Mouse (Mus musculus): ENCODE measurements around the gene Hoxb8. TPM values are rescaled to one million over a fixed set of nuclear protein-coding genes. Genes with fewer than 3 reads are reported as not detected.
A peak's percentile ranks its signal among the peaks of the same experiment; 100 is the strongest.

The Hoxb8 gene
- total RNA-seq, 1 experiment from 2014 or later, result not detected

DNA sequence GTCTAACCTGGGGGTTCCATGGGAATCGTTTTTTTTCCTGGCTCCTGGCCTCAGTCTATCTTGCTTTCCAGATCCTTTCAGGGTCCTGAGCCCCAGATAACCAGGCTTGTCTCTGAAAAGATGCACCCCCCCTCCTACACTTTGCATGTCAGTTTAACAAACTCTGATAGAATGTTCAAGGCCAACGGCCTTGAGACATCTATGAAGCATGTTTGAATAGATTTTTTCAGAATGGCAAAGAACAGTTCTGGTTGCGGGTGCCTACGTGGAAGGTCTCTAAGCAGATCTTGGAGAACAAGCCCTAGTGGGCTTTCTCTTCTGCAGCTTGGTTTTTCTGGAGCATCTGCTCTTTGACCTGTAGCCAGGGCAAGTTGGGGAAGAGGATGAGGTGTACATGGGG is 27.1 kb downstream of the Hoxb8 start:
- no peak for ATAC-seq (replicated peaks; ENCODE audit: insufficient number of reproducible peaks, low FRiP score, low TSS enrichment, poor library complexity, severe bottlenecking)

GRCm38 (mm10) chr11:96309288-96309687 is 27.6 kb downstream of the Hoxb8 start:
- ATAC-seq (replicated peaks; ENCODE audit: insufficient number of reproducible peaks, low FRiP score, low TSS enrichment, poor library complexity, severe bottlenecking), result no peak

- no peak for ATAC-seq (replicated peaks; ENCODE audit: insufficient number of reproducible peaks, low FRiP score, low TSS enrichment, poor library complexity, severe bottlenecking)
Measured at GRCm38 (mm10) chr11:96310183-96310938, 28.7 kb downstream of the Hoxb8 start.

GRCm38 (mm10) chr11:96311097-96311496 is 29.4 kb downstream of the Hoxb8 start:
- no peak for ATAC-seq (replicated peaks; ENCODE audit: insufficient number of reproducible peaks, low FRiP score, low TSS enrichment, poor library complexity, severe bottlenecking)

GRCm38 (mm10) chr11:96311520-96312417 is 30.1 kb downstream of the Hoxb8 start:
- peak; percentile 91 for ATAC-seq (replicated peaks; ENCODE audit: insufficient number of reproducible peaks, low FRiP score, low TSS enrichment, poor library complexity, severe bottlenecking)

GRCm38 (mm10) chr11:96313134-96313533 is 31.4 kb downstream of the Hoxb8 start:
- ATAC-seq (replicated peaks; ENCODE audit: insufficient number of reproducible peaks, low FRiP score, low TSS enrichment, poor library complexity, severe bottlenecking), result no peak

- ATAC-seq (replicated peaks; ENCODE audit: insufficient number of reproducible peaks, low FRiP score, low TSS enrichment, poor library complexity, severe bottlenecking), result no peak
Measured at GRCm38 (mm10) chr11:96313806-96314428, 32.2 kb downstream of the Hoxb8 start.

- no peak for ATAC-seq (replicated peaks; ENCODE audit: insufficient number of reproducible peaks, low FRiP score, low TSS enrichment, poor library complexity, severe bottlenecking)
Measured at GRCm38 (mm10) chr11:96314671-96315343, 33.1 kb downstream of the Hoxb8 start.

DNA sequence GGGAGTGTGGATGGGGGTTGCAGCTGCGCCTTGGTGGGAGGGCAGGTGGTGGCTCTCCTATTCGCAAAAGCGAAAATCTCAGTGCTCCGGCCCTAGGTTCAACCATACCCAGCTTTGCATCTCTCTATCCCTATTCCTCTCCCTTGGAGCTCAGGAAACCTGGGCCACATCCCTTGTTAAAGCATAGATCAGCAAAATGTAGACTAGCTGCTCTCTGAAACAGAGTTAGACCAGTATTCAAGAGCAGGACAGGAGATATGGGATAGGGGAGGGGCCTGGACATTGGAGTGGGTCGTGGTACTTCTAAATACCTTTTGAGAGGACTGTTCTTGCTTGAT is 33.6 kb downstream of the Hoxb8 start:
- no peak for ATAC-seq (replicated peaks; ENCODE audit: insufficient number of reproducible peaks, low FRiP score, low TSS enrichment, poor library complexity, severe bottlenecking)

DNA sequence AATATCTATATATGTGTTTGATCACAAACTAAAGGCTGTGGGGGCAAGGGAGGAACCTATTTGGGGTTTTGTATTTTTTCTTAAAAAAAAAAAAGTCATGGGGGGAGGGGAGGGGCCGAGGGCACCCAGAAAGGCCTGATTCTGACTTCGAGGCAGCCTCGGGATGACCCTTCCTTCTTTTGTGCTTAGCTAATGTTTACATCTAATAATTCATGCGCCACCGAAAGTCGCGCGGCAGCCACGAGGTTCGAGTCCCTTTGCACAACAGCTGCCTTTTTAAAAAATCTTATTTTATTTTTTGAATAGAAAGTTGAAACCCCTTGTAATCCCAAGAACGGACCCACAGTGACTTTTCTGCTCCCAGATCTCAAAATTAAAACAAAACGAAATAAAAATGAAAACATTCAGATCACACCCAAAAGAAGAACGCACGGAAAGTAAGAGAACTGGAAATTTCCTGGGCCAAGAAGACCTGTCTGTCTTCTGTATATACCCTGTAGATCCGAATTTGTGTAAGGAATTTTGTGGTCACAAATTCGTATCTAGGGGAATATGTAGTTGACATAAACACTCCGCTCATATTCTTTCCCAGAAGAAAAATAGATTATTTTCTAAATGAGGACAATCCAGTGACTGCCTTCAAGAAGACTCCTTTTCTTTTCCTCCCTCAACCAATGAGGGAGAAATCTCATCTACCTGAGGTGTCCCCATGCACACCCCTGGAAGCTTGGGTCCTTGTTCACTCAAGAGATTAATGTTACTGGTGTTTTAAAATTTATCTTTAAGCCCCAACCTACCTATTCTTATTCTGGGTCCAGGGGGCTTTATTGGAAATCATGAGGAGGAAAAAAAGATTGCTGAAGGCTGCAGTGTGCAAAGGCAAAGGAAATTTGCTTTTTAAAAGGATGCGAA is 35.2 kb downstream of the Hoxb8 start:
- no peak for ATAC-seq (replicated peaks; ENCODE audit: insufficient number of reproducible peaks, low FRiP score, low TSS enrichment, poor library complexity, severe bottlenecking)

DNA sequence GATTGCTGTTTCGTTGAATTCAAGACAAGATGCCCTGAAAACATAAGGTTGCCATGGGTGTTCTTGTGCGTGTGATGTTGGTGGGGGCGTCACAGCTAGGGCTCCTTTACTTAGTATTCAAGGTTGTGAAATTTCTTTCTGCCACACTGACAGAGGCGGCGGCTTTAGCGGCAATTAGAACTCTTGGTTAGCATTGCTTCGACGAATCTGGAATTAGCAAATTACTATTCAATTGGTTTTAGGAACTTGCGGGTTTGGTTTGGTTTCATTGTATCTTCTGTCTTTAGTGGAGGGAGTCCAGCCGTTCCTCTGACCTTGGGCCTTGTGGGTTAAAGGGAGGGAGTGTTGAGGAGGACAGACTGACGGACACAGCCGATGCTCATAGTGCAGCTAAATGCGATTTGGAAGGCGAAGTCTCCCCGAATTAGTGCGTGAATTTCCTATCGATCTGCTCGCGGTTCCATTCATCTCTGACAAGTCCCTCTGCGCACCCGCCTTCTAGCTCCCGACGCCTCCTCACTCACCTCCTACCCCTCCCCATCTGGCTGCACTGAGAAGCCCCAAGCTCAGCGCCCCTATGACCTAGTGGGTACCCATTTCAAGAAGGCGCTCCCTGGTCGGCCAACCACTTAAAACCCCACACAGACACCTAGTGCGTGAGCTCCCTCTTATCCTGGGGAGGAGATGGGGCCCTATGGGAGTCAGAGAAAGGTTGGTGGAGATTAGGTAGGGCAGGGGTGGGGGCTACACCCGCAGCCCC is 36.1 kb downstream of the Hoxb8 start, which contains the start of gene Hoxb4:
TSS of gene Hoxb4 (plus strand) at position 660 of the 760 bp plus-strand sequence.
- peak; percentile 48 for ATAC-seq (replicated peaks; ENCODE audit: insufficient number of reproducible peaks, low FRiP score, low TSS enrichment, poor library complexity, severe bottlenecking)

- ATAC-seq (replicated peaks; ENCODE audit: insufficient number of reproducible peaks, low FRiP score, low TSS enrichment, poor library complexity, severe bottlenecking), result peak; percentile 86
Measured at GRCm38 (mm10) chr11:96318368-96319070, 36.8 kb downstream of the Hoxb8 start.

GRCm38 (mm10) chr11:96319071-96319902 is 37.6 kb downstream of the Hoxb8 start:
- no peak for ATAC-seq (replicated peaks; ENCODE audit: insufficient number of reproducible peaks, low FRiP score, low TSS enrichment, poor library complexity, severe bottlenecking)

DNA sequence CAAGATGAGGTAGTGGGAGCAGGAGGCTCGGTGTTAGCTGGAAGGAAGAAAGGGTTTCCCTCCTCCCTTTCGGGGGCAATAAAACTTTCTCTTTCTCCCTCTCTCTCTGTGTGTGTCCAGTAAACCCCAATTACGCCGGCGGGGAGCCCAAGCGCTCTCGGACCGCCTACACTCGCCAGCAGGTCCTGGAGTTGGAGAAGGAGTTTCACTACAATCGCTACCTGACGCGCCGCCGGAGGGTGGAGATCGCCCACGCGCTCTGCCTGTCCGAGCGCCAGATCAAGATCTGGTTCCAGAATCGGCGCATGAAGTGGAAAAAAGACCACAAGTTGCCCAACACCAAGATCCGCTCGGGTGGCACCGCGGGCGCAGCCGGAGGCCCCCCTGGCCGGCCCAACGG is 38.2 kb downstream of the Hoxb8 start:
- ATAC-seq (replicated peaks; ENCODE audit: insufficient number of reproducible peaks, low FRiP score, low TSS enrichment, poor library complexity, severe bottlenecking), result no peak

DNA sequence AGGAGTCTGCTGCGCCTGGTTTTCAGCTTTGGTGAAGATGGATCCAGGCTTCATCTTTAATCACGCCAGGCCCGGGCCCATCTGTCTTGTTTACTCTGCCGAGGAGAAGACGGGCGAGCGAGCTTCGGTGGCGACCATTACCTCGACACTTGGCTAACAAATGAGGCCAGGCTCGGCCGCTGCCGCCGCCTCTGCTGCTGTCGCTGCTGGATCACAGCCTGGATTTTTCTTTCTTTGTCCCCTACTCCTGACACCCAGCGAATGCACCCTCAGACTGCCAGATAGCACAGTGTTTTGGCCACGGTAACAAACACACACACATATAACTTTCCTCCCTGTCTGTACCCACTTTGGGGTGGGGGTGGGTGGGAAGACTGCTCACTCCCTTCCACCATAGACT is 39.0 kb downstream of the Hoxb8 start:
- ATAC-seq (replicated peaks; ENCODE audit: insufficient number of reproducible peaks, low FRiP score, low TSS enrichment, poor library complexity, severe bottlenecking), result no peak

- no peak for ATAC-seq (replicated peaks; ENCODE audit: insufficient number of reproducible peaks, low FRiP score, low TSS enrichment, poor library complexity, severe bottlenecking)
Measured at GRCm38 (mm10) chr11:96321846-96322245, 40.1 kb downstream of the Hoxb8 start.

All from monocyte, adult 5-6 weeks (primary cell).